Mouse (Mus musculus) cerebellum, postnatal 25 days (tissue): ENCODE measurements at regions not wholly inside any gene's neighbourhood (a gene's known extent, or its start where the extent isn't known, plus 50 kb on each side); places are given as distances from the start of the nearest gene placed in this dataset.

Experiments
- DNase-seq, 2 experiments: peaks; one replicate each; pipeline ENCODE4 v3.0.0; 2021; ENCODE audit warnings: mixed read lengths in 2 of 2

DNA sequence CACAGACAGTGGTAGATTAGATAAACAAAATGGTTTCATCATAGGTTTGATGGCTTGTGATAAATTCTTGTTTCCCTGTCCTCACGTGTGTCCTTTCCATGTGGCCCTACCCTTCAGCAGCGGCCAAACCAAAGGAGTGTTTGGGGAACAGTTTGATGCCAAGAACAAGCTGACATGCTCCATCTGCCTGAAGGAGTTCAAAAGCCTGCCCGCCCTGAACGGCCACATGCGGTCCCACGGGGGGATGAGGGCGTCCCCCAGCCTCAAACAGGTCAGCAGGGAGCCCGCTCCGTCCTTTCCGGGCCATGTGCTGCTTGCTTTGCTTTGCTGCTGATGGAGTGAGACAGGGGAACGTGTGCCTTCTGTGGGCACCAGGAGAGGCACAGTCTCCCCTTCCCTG is 51.0 kb upstream of the Mrps10 start:
- no peak for DNase-seq

DNA sequence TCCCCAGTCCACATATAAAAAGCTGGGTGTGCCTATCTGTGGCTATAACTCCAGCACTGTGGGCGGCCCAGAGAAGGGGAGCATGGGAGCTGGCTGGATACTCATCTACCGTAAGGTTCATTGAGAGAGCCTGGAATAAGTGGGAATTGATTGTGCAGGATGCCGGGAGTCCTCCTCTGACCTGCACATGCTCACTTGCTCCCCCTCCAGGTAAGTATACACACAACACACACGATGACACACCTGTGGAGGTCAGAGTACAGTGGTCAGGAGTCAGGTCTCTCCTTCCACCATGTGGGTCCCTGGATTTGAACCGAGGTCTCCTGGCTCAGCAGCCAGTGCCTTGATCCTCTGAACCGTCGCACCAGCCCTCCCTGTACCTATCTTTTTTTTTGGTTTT is 55.5 kb upstream of the Mrps10 start:
- no peak for DNase-seq

DNA sequence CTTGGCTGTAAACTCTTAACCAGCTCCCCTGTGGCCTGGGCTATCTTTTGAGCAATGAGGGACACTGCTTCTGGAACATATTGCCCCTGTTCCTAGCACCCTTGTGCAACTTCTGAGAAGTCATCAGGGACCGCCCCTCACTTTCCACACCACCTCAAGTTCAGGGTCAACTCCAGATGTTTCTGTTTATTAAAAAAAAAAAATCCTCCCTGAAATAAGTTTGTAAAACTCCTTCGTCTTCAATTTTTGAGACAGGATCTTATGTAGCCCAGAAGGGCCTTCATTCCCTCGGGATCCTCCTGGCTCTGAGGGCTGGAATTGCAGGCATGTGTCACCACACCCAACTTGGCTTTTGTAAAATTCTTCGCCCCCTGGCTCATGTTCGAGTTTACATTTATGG is 57.4 kb upstream of the Mrps10 start:
- no peak for DNase-seq

DNA sequence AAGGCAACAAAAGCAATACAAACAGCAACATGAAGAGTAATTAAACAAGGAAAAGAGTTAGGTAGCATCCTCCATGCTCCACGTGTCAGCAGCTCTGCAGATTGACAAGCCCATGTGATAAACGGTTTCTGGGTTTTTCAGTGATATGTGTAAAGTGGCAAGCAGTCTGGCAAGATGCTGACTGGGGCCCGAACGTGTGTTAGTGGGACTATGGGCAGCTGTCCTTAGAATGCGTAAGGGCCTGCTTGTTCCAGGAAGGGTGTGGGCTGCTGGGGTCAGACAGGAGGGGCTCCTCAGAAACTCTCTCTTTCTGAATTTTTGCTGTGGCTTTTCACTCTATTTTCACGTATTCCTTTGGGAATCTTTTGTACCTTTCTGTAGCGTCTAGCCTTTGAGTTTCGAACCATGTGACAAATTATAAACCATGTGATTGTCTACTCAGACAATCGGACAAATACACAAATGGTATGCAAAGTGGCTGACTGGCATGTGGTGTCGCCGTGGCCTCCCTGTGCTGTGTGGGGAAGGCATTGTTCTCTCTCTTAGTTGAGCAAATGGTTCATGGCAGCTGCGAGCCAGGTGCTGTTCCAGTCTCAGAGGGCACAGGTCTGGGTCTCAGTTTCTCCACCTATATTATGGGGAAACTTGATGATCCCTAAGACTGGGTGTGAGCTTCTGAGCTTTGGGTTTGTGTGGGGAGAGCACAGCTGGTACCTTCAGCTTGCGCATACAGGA is 62.5 kb upstream of the Mrps10 start:
- DNase-seq, result no peak

DNA sequence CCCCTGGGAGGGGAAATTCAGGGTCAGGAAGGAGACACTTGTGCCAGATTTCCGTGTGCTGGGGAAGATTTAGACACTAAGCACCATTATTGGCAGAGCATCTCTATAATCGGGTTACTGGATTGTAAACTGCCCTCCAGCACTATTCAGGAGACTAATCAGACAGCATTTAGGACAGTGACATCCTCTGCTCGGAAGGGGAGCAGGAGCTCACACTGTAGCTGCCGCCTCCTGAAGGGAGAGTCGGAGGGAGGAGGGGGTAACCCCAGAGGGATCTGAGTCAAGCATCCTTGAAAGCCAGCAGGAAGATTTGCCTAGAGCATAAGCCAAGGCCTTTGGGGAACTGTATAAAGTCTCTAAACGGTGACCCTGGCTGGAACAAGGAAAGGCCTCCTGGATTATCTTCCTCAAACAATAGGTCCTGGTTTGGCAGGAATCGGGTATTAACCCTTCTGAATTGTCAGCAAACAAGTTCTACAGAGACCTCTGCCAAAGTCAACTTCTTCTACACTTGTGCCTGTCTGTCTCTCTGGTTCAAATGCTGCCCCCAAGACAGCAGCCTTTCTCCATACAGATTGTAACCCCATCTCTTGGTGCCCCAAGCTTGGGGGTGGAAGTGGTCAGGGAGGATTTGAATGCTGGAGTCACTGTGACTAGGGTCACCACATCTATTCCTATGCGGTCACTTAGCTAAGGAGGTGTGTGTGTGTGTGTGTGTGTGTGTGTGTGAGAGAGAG is 64.1 kb upstream of the Mrps10 start:
- DNase-seq, result no peak

DNA sequence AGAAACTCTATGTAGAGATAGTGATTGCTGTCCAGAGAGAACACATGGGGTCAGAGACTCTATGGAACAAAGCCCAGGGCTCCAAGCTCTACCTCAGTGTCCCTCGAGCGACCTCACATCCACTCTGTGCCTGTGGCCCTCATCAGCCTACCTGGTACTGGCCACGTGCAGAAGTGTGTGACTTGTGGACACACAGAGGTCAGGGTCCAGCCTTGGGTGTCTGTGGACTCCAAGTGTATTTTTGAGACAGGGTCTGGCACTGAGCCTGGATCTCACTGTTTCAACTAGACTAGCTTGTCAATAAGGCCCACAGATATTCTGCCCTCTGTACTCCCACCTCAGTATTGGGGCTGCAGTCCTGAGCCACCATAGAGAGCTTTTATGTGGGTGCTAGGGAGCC is 65.1 kb upstream of the Mrps10 start:
- DNase-seq, result no peak

DNA sequence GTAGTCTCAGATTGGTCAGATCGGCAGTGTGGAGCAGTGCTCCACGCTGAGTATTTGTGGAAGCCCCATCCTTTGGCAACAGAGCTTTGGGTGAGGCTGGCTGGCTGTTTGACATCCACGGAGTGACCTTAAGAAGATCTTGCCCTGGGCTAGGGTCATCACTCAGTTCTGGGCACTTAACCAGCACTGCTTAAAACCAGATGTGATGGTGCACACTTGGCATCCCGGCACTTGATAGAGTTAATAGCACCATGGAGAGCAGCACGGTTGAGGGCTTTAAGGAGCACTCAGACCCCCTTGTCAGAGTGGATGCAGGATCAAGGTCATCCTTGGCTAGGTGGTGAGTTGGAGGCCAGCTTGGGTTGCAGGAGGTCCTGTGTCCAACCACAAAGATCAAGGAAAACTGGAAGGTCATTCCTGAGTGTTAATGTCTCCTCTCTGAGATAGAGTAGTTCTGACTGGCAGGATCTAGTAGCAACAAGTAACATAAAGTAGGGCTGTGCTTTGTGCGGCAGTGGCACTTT is 70.2 kb upstream of the Mrps10 start:
- DNase-seq, result no peak

DNA sequence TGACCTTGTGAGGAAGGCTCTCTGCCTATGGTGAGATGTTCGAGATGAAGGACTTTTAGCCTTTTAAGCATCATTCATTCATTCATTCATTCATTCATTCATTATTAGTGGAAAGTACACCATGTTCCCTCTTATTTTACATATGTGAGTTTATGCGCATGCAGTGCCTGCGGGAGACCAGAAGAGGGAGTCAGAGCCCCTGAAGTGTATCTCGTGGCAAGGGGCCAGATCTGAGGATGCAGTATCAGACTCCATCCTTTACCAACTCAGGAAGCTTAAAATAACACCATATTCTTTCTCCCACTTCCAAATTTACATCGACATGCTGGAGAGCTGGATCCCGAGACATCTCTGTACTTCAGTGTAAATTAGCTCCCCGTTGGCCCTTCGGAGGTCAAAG is 70.7 kb upstream of the Mrps10 start:
- no peak for DNase-seq

DNA sequence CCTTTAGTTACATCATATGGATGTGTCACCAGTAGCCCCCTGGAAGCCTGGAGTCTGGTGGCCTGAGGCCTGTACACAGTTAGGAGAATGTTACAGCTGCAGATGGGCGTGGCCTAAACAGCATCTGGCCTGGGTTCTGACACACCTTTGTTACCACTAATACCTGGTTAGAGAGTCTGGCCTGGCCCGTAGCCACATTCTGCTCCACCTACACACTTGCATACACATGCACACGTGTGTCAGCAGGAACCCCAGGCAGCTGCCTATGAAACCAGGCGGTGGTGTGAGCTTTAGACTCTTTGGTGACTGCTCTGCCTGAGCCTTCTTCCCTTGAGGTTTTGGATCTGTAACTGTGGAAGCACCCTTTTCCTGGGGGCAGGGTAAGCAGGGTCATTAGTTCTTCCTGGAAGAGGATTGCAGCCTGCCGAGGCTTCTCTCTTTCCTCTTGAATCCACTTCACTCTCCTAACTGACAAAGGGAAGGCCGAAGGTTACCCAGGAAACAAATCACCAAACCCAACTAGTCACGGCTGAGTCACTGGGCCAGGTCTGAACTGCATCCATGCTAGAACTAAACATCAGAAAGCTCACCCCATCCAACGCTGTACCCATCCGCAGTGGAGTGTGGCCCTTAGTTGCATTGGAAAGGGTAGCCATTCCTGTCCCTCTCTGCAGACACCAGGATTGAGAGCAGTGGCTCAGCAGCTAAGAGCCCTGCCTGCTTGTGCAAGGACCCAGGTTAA is 71.8 kb upstream of the Mrps10 start:
- DNase-seq, result no peak

DNA sequence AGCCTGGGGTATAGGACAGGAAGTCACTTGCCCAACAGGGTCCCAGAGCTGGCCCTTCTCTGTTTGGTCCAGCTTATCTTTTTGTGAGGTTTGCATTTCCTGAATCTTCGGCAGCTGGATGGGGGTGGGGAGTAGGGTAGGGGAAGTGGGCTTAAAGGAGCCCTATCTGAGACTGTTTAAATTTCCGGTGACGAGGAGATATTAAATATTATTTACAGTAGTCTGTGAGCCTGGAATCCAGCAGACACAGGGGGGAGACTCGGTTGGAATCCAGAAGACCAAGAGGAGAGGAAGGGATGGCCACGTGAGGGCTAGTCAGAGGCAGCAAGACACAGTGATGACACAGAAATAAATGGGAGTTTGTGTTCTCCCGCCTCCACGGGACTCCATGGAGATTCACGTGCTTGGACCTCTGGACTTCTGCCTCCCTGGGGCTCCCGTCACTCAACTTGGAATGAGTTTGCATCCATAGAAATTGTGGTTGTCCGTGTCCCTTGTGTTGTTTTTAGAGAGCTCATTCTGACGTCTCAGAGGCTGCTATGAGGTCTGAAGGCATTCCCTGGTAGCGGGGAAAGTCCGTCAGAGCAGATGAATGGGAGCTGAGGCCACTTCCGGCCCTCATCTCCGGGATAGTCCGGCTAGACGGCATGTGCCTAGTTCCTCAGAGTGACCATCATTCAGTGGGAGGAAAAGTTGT is 73.2 kb upstream of the Mrps10 start:
- DNase-seq, result no peak

DNA sequence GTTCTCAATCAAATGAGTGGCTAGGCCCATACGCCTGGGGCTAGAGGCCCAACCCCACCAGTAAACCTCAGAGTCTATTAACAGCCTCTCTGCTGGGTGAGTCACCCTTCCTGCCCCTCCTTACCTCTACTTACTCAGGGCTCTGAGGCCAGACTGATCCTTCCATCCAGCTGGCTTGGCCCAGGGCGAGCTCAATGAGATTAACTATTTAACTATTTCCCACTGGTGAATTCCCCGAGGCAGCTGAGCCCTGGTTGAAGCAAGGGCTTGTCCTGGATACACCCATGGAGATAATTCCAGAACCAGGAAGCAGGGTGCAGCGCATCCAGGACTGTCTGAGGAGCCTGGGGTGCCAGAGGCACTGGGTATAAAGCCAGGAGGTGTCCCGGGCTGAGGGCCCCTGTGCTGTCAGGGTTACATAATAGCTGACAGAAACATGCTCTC is 74.6 kb upstream of the Mrps10 start:
- no peak for DNase-seq

DNA sequence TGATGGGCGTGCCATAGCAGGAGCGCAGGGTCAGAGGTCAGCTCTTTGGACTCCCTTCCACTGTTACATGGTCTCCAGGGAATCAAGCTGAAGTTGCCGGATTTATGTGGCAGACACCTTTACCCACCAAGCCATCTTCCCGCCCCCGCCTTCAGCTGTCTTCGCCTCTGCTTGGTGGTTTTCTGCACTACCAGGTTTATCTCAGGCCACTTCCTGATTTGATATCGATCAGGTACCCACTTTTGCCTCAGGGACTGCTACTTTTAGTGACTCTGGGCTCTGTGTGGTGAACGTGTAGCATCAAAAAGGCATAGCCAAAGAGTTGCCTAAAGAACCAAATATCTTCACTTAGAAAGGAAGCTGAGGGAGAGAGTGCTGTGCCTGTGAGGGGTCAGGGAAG is 75.5 kb upstream of the Mrps10 start:
- no peak for DNase-seq

DNA sequence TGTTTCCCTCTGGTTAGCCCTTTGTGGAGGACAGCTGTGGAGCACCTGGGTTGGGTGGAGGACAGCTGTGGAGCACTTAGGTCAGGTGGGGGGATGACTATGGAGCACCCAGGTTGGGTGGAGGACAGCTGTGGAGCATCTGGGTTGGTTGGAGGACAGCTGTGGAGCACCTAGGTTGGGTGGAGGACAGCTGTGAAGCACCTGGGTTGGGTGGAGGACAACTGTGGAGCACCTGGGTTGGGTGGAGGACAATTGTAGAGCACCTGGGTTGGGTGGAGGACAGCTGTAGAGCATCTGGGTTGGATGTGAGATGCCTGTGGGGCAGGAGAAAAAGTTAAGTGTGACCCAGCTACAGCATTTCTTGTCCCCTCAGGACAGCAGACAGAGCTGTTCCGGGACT is 77.1 kb upstream of the Mrps10 start:
- no peak for DNase-seq

DNA sequence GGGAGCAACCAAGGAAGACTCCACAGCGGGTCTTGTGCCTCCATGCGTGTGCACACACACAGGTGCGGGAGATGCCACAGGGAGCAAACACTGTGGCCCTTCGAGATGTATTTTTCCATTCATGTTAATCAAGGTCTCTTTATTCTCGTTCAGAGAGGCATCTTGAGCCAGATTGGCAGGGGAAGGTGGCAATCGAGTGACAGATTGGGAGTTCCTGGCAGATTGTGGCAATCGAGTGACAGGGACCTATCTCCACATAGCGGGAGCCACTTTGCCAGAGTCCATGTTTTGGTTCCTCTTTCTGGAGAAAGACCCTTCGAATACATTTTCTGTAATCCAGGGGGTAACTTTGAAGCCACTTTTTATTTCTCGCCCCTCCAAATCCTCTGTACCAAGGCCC is 83.1 kb upstream of the Mrps10 start:
- DNase-seq, result no peak

DNA sequence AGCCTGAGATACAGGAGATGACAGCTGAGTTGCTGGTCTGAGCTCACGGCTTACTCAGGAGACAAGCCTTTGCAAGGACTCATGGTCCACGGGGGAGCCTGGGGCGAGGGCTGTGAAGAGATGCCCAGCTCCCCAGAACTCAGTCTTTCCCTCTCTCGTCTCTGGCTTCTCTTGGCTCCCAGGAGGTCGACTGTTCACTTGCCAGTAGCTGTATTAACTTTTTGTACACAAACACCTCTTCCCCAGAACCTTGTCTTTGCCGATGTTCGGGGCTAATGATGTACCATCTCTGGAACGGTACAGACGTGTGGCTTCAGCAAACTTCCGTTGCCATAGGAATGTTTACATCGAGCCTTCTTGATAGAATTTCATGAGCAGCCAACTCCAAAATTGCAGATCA is 84.5 kb upstream of the Mrps10 start:
- no peak for DNase-seq

DNA sequence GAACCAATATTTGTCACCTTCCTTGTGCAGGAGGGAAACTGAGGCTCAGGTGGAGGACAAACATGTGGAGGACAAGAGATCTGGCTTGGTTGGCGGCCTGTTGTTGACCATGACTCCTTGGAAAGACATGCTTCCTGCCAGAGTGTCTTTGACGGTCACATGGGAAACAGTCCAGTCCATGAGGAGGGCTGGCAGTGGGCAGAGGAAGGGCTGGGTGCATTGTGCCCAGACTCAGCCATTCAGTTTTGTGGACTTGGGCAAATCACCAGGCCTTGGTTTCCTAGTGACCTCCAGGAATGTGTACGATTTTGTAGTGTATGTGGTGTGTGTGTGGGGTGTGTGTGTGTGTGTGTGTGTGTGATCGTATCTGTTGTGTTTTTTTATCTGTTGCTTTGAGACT is 85.5 kb upstream of the Mrps10 start:
- no peak for DNase-seq

DNA sequence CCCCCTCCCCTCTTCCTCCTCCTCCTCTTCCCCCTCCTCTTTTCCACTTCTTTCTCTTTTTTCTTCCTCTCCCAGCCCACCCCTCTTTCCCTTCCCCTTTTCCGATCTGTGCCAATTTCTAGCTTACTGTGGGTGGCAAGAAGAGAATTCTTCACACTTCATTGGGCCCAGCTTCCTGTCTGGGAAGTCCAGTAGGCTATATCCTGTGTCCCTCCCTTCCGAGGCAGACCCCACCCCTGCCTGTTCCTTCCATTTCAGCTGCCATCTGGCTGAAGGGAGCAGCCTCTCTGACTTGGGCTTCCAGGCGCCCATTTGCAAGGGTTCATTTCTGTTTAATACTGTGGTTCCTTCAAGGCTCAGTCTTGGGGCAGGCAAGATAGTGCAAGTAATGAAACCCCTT is 86.2 kb upstream of the Mrps10 start:
- DNase-seq, result no peak

DNA sequence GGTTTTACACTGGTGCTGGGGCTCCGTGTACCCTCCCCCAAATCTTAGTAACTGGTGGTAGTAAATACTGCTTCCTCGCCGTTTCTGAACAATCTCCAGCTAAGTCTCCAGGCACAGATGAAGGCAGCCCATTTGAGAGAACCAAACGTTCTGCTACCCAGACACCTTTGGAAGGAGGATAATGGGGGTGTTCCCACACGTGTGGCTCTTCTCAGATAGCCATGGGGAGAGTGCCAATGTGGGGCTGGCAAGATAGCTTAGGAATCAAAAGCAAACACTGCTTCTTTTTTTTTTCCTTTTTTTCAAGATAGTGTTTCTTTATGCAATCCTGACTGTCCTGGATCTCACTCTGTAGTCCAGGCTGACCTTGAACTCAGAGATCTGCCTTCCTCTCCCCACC is 90.8 kb upstream of the Mrps10 start:
- DNase-seq, result no peak

DNA sequence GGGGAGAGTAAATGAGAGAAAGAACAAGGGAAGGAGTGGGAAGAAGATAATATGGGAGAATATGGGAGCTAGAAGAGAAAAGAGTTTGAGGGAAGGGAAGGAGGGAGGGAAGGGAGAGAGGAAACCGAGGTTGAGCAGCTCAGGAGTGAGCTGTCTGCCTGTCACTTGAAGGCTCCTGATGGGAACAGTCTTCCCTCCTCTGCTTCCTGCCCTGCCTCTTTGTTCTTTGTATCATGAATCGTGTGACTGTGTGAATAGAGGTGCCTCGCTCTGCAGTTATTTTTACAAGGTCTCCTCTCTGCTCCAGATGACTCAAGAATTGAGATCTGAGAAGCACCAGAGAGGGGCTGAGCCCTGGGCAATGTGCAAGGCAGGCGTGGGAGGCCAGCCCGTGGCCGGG is 92.0 kb upstream of the Mrps10 start:
- DNase-seq, result no peak

DNA sequence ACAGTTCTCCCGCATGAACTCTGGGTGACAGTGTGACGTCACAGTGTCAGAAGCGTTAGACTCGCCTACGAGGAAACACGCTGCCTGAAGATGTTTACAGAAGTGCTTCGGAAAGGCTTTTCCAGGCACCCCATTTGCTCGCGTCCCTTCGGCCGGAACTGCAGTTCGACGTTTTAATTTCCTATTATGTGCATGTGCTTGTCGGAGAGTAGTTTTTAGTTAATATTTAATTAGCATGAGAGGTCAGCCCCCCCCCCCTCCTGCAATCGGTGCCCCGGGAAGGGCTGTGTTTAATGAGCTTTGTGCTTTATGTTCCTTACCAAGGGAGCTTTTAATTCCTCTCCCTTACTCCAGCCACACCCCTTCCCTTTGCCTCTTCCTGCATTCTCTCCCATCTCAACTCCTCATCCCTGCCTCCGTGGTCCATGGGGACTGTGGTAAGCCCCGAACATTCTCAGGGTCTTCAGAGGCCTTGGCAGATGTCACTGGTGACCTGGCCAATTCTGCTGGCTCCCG is 92.8 kb upstream of the Mrps10 start:
- DNase-seq, result no peak

DNA sequence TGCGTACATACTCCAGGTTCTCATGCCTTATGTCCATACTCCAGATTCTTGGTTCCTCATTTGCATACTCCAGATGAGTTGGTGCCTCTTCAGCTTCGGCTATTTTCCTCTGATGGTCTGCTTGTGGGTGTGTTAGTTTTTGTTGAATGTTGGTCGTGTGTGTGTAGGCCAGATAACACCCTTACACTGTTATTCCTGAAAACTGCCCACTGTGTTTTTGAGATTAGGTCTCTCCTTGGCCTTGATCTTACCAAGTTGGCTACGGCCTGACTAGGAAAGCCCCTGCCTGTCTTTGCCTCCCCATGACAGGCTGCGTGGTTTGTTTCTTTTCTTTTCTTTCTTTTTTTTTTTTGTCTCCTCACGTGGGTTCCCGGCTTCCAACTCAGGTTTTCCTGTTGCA is 95.4 kb upstream of the Mrps10 start:
- DNase-seq, result no peak

DNA sequence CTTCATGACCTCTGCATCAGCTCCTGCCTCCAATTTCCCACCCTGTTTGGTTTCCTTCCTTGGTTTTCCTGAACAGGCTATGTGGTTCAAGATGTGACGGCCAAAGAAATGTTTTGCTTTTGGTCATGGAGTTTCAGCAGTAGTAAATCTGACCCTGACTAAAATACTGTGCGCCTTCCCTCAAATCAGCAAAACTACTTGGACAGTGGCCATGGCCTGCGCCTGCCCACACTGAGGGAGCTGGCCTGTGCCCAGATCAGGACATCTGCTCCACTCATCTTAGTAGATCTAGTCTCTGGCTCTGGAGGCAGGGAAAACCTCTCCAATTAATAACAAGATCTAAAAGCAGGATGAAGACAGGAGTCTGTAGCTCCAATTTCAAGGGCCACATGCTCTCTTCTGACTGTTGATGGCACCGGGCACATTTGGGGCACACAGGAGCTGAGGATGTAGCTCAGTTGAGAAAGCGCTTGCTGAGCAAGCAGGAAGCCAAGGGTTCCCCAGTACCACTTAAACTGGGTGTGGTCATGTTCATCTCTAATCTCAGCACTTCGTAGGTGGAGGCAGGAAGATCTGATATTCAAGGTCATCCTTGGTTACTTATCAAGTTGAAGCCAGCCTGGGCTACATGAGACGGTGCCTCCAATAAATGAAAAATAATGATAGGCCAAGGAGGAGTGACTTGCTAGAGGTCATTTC is 96.6 kb upstream of the Mrps10 start:
- peak; percentile 89 to 93 for DNase-seq
